Mouse (Mus musculus): ENCODE measurements at regions not wholly inside any gene's neighbourhood (a gene's known extent, or its start where the extent isn't known, plus 50 kb on each side); places are given as distances from the start of the nearest gene placed in this dataset.

GRCm38 (mm10) chr1:105426086-105426485 is 69.6 kb upstream of the Rnf152 start:
- WGBS, result 69% methylated on average over 4 of the region's 4 CpGs
- H3K27ac ChIP-seq, result no peak overlapping the region
- no peak for DNase-seq
- no peak overlapping the region for H3K4me3 ChIP-seq
- no peaks in the 10 kb centered on the region for H3K79me2 ChIP-seq (replicated peaks; ENCODE audit: control insufficient read depth, insufficient read depth, low read length)
- H3K9ac ChIP-seq (ENCODE audit: low read depth, low read length), result no peak overlapping the region
- intact Hi-C loops (cut with DNase I), result no loop called here
- TF ChIP-seq EP300 (IDR thresholded peaks at IDR 0.05; ENCODE audit: insufficient read depth, low read depth, low read length) (no peak), CTCF (IDR thresholded peaks at IDR 0.05) (no peak), POLR2A (IDR thresholded peaks at IDR 0.05; ENCODE audit: insufficient read depth, low read depth, low read length) (no peak)
- H3K36me3 ChIP-seq (ENCODE audit: control insufficient read depth, insufficient read depth, low read length), result no peaks in the 10 kb centered on the region
- H3K27me3 ChIP-seq (ENCODE audit: control insufficient read depth, insufficient read depth, low read length), result no peaks in the 10 kb centered on the region
- H3K4me1 ChIP-seq (ENCODE audit: control insufficient read depth, insufficient read depth, low read length), result no peaks in the 10 kb centered on the region

- no peak for TF ChIP-seq CTCF (IDR thresholded peaks at IDR 0.05)
- TF ChIP-seq EP300 (IDR thresholded peaks at IDR 0.05; ENCODE audit: insufficient read depth, low read depth, low read length), result no peak
- H3K79me2 ChIP-seq (replicated peaks; ENCODE audit: control insufficient read depth, insufficient read depth, low read length), result no peaks in the 10 kb centered on the region
- intact Hi-C loops (cut with DNase I), result no loop called here
- no peaks in the 10 kb centered on the region for H3K27me3 ChIP-seq (ENCODE audit: control insufficient read depth, insufficient read depth, low read length)
- no peak for DNase-seq
- H3K36me3 ChIP-seq (ENCODE audit: control insufficient read depth, insufficient read depth, low read length), result no peaks in the 10 kb centered on the region
- H3K4me3 ChIP-seq, result no peak overlapping the region
- H3K27ac ChIP-seq, result no peak overlapping the region
- H3K4me1 ChIP-seq (ENCODE audit: control insufficient read depth, insufficient read depth, low read length), result no peaks in the 10 kb centered on the region
- H3K9ac ChIP-seq (ENCODE audit: low read depth, low read length), result no peak overlapping the region
- 55% methylated on average over 2 of the region's 2 CpGs for WGBS
Measured at GRCm38 (mm10) chr1:105423380-105423779, 66.9 kb upstream of the Rnf152 start.

GRCm38 (mm10) chr1:105422945-105423344 is 66.4 kb upstream of the Rnf152 start:
- H3K27me3 ChIP-seq (ENCODE audit: control insufficient read depth, insufficient read depth, low read length), result no peaks in the 10 kb centered on the region
- no peak overlapping the region for H3K27ac ChIP-seq
- H3K9ac ChIP-seq (ENCODE audit: low read depth, low read length), result no peak overlapping the region
- intact Hi-C loops (cut with DNase I), result no loop called here
- 86% methylated on average over 6 of the region's 6 CpGs for WGBS
- H3K4me3 ChIP-seq, result no peak overlapping the region
- no peaks in the 10 kb centered on the region for H3K79me2 ChIP-seq (replicated peaks; ENCODE audit: control insufficient read depth, insufficient read depth, low read length)
- no peak for TF ChIP-seq CTCF (IDR thresholded peaks at IDR 0.05)
- no peak for TF ChIP-seq EP300 (IDR thresholded peaks at IDR 0.05; ENCODE audit: insufficient read depth, low read depth, low read length)
- no peak for TF ChIP-seq POLR2A (IDR thresholded peaks at IDR 0.05; ENCODE audit: insufficient read depth, low read depth, low read length)
- DNase-seq, result no peak
- no peaks in the 10 kb centered on the region for H3K4me1 ChIP-seq (ENCODE audit: control insufficient read depth, insufficient read depth, low read length)
- no peaks in the 10 kb centered on the region for H3K36me3 ChIP-seq (ENCODE audit: control insufficient read depth, insufficient read depth, low read length)

DNA sequence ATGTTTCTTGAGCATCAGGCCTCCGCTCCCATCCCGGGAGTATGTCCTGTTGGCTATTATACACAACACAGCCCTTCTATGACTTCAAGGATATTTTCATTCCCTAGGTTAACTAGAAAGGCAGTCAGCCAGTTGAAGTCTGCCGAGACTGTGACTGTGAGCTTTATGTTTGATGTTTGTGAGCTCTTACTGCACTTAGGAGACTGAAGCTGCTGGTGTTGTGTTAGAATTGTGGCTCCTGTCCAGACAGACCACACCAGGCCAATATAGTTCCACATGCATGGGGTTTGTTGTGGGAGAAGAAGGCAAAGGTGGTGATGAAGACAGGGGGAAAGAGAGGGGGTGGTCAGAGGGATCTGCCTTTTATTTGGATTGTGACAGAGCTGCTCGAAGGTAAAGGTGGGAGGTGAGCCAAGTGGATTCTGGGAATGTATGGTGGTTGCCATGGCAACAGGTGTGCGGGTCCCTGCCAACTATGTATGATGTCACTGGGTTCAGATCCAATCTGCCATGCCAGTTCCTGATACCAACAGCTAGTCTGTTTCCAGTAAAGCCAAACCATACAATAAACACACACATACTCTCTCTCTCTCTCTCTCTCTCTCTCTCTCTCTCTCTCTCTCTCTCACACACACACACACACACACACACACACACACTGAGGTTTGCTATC is 64.0 kb upstream of the Rnf152 start:
- no peak for TF ChIP-seq EP300 (IDR thresholded peaks at IDR 0.05; ENCODE audit: insufficient read depth, low read depth, low read length)
- no peak for TF ChIP-seq CTCF (IDR thresholded peaks at IDR 0.05)
- TF ChIP-seq POLR2A (IDR thresholded peaks at IDR 0.05; ENCODE audit: insufficient read depth, low read depth, low read length), result no peak
- no peak overlapping the region for H3K4me3 ChIP-seq
- no peaks in the 10 kb centered on the region for H3K27me3 ChIP-seq (ENCODE audit: control insufficient read depth, insufficient read depth, low read length)
- DNase-seq, result no peak
- H3K4me1 ChIP-seq (ENCODE audit: control insufficient read depth, insufficient read depth, low read length), result no peaks in the 10 kb centered on the region
- 75% methylated on average over 5 of the region's 5 CpGs for whole genome bisulfite sequencing
- H3K36me3 ChIP-seq (ENCODE audit: control insufficient read depth, insufficient read depth, low read length), result no peaks in the 10 kb centered on the region
- intact Hi-C loops (cut with DNase I), result no loop called here
- H3K9ac ChIP-seq (ENCODE audit: low read depth, low read length), result no peak overlapping the region
- H3K27ac ChIP-seq, result no peak overlapping the region
- no peaks in the 10 kb centered on the region for H3K79me2 ChIP-seq (replicated peaks; ENCODE audit: control insufficient read depth, insufficient read depth, low read length)
